Mouse (Mus musculus) ES-E14 (cell line): ENCODE data around the gene Otop3.

Source experiments
- HCFC1 ChIP-seq: IDR thresholded peaks from 2 replicates; pipeline ENCODE4 v1.6.1; 2012; ENCODE audit warnings: low read length, inconsistent platforms, borderline replicate concordance; ENCODE audit not compliant: insufficient read depth
- ZNF384 ChIP-seq: IDR thresholded peaks from 2 replicates; pipeline ENCODE4 v1.6.1; 2012; ENCODE audit warnings: low read depth, low read length, inconsistent platforms

DNA sequence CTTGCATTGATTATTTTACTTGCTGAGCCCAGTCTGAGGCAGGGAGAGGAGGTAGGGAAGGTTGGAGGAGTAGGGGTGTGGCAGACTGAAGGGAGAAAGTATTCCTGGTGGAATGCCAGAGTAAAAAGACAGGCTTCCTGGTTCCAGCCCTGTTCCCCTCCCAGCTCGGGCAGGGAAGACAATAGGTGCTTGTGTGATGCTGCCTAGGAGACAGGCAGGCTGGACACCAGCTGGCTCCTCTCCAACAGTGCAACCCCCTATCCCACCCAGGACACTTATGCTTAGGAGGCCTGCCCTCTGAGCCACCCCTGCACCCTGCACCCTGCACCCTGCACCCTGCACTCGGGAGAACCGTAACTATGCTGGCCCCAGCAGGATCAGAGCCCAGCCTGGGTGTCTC lies 24.8 kb downstream of the Otop3 start:
- TF ChIP-seq ZNF384 (no peak), HCFC1 (no peak)
